Mouse (Mus musculus) inflammation-experienced regulatory T-cells, adult 6 months (primary cell): Measurements from ENCODE around the gene Olfr761. TPM values are rescaled to one million over a fixed set of nuclear protein-coding genes. Genes with fewer than 3 reads are reported as not detected.
"Not testable (repeated sequence)": the region's sequence is repeated elsewhere in the genome, so short reads cannot be mapped to it uniquely, and the experiment has no call there.

ENCODE experiments used
- ATAC-seq: one replicate; pipeline ENCODE4 v1.8.0; 2017
- polyA plus RNA-seq, 3 experiments: library from polyadenylated mRNA; unstranded; fragments of 100-300 nt; shearing (Covaris generic); gene quantifications; one replicate each; pipeline ENCODE4 v1.2.1; 2017

The Olfr761 gene
- polyA plus RNA-seq = not detected

GRCm38 (mm10) chr17:37952979-37953378 is at the start of gene Olfr761:
Olfr761 (minus strand) TSS chr17:37953079.
- ATAC-seq = no peak

- no peak for ATAC-seq
Observed at GRCm38 (mm10) chr17:37995635-37996307, 42.9 kb upstream of the Olfr761 start.

GRCm38 (mm10) chr17:37990453-37990961 is 37.6 kb upstream of the Olfr761 start:
- ATAC-seq = no peak

- no peak for ATAC-seq
Observed at GRCm38 (mm10) chr17:37973591-37973990, 20.7 kb upstream of the Olfr761 start.

GRCm38 (mm10) chr17:37920248-37920647 is 32.6 kb downstream of the Olfr761 start, which contains the start of gene Olfr128:
Olfr128 (plus strand) TSS chr17:37920548.
- no peak for ATAC-seq

- ATAC-seq = not testable (repeated sequence)
Observed at GRCm38 (mm10) chr17:37906821-37907220, 46.1 kb downstream of the Olfr761 start.

Other genes with a start within 250 kb of the Olfr761 start
- gene Olfr120, start 231.3 kb downstream of the Olfr761 start, polyA plus RNA-seq = not detected
- not detected for gene Olfr121, start 204.2 kb downstream of the Olfr761 start, polyA plus RNA-seq
- gene Olfr122, start 184.5 kb downstream of the Olfr761 start, polyA plus RNA-seq = not detected
- gene Olfr123, start 159.6 kb downstream of the Olfr761 start, polyA plus RNA-seq = not detected
- gene Olfr124, start 153.2 kb downstream of the Olfr761 start, polyA plus RNA-seq = not detected
- gene Olfr125, start 120.1 kb downstream of the Olfr761 start, polyA plus RNA-seq = not detected
- not detected for gene Olfr126, start 105.6 kb downstream of the Olfr761 start, polyA plus RNA-seq
- not detected for gene Olfr127, start 52.6 kb downstream of the Olfr761 start, polyA plus RNA-seq
- not detected for gene Olfr128, start 32.5 kb downstream of the Olfr761 start, polyA plus RNA-seq
- gene Olfr129, start 107.0 kb upstream of the Olfr761 start, polyA plus RNA-seq = not detected
- gene Olfr130, start 110.8 kb upstream of the Olfr761 start, polyA plus RNA-seq = not detected
- gene Olfr131, start 135.6 kb upstream of the Olfr761 start, polyA plus RNA-seq = not detected
- not detected for gene Olfr132, start 181.4 kb upstream of the Olfr761 start, polyA plus RNA-seq
- gene Olfr133, start 192.2 kb upstream of the Olfr761 start, polyA plus RNA-seq = not detected
- gene Olfr134, start 218.3 kb upstream of the Olfr761 start, polyA plus RNA-seq = not detected